Mouse (Mus musculus) mesoderm, embryonic 11.5 days (tissue): ENCODE measurements around the gene Atp6v1e1.
"Not testable (repeated sequence)": the region's sequence is repeated elsewhere in the genome, so short reads cannot be mapped to it uniquely, and the experiment has no call there.

Experiments
- DNase-seq: peaks from one replicate; pipeline ENCODE4 v3.0.0-alpha.2; 2012; ENCODE audit warnings: low read depth, low spot score

Gene Atp6v1e1

DNA sequence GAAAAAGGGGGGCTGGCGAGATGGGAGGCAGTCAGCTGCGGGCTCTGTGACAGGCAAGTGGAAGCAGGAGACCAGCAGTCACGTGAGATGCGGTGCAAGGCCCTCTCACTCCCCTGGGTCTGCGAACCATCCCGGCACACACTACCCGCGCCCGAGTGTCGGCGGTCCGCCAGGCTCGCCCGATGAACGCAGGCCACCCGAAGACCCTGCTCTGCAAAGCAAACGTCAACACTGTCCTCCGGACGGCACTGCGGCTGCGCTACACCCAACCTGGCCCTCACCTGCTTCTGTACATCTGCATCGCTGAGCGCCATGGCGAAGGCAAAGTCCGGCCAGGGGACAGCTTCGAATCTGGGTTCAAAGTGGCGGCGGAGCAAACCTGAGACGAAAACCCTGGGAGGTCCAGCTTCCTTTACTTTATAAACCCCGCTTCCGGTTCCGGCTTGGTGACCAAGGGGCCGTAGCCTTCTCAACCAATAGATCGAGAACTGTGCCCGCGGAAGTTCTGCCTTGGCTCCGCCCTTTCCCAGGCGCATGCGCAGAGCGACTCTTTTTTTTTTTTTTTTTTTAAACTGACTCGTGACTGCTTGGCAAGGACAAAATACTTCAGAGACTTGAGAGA, at the start of gene Atp6v1e1:
Gene Atp6v1e1, minus strand, starts transcription at position 487 of the 622 bp plus-strand sequence.
- peak; percentile 98 for DNase-seq

DNA sequence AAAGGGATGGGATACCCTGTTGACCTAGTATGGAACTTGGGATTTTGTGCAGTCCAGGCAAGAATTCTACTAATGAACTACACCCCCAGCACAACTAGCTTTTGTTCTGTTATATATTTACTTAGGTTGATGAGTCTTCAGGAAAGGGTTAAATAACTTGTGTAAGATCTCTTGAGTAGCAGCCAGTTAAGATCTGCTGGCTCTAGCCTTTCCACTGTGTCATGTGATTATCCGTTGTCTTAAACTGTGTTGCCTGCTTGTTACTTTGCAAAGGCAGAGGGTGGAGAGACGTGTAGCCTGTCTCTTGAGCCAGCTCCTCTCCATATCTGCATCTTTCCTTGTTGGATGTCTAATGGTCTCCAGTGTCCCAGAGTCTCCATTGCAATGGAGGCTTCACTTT, 48.7 kb upstream of the Atp6v1e1 start:
- DNase-seq, result no peak

DNA sequence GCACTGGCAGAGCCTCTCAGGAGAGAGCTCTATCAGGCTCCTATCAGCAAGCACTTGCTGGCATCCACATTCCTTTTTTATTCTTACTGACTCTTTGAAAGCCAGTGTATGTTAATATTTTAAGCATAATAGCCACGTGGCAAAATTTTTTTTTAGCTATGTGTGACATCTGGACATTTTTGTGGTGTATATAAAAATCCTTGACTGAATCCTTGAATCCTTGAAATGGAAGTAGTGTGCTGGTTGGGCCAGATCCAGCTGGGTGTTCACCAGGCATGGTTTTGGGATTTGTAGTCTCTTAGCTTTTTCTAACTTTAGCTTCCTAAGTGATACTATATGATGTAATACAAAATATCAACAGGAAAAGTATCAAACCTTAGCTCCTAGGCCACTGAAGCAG, 46.2 kb upstream of the Atp6v1e1 start:
- no peak for DNase-seq

DNA sequence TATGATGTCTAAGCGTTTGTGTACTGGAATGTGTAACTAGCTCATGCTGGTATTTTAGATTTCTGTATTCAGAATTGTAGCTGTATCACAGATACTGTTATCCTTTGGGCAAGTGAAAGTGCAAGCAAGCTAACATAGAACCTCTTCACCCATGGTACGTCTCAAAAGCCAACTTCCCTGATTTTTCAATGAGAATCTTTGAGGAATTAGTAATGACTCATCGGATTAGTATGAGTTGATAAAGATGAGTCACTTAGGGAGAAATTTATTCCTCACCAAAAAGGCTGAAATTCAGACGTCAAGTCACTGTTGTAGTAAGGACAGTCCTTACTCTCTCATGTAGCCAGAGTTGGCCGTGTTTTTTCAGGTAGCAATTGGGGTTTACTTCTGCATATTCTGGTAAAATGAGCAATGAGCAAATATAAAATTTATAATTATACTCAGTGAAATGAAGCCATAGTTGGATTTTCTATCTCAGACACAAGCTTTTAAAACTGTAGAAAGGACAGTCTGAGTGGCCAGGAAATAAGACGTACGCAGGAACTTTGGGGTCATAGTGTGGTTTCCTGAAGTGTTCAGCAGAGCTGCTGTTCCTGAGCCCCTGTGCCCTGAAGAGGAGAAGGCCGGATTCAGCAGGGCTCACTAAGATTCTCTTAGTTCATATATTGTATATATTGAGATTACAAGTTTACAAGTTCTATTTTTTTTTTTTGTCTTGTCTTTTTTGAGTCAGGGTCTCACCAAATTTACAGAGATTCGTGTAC, 43.6 kb upstream of the Atp6v1e1 start:
- DNase-seq, result no peak

DNA sequence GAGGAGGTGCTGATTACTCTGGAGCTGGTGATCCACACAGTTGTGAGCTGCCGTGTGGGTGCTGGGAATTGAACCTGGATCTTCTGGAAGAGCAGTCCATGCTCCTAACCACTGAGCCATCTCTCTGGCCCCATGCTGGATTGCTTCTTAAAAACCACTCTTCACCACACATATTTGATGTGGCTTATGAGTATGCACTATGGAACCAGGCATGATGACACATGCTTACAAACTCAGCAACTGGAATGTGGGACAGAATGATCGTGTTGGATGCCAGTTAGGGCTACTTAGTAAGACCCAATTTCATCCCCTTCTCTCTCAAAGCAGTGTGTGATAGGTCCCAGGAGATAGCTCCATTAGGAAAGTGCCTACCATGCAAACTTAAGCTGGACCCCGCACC, 37.5 kb upstream of the Atp6v1e1 start:
- DNase-seq, result no peak

DNA sequence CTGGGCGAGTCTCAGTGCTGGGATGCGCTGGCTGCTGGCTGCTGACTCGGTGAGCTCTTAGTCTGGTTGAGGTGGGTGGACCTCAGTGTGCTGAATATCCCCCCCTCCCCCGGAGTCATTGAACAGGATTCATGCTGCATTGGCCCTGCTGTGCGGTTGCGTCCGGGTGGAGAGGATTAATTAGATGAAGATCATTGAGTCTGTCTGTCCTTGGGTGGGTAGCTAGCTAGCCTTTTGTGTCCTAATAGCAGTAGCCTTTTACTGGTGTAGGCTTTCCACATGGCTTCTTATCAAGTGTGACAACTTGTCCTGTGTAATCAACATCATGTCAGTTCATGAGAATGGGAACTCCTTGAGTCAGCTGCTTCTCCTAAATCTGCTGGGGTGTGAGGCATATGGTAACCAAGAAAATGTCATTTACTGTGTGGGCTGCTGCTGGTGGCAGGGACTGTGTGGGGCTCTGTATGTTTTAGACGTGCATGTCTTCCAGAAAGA, 35.7 kb upstream of the Atp6v1e1 start:
- DNase-seq, result no peak

DNA sequence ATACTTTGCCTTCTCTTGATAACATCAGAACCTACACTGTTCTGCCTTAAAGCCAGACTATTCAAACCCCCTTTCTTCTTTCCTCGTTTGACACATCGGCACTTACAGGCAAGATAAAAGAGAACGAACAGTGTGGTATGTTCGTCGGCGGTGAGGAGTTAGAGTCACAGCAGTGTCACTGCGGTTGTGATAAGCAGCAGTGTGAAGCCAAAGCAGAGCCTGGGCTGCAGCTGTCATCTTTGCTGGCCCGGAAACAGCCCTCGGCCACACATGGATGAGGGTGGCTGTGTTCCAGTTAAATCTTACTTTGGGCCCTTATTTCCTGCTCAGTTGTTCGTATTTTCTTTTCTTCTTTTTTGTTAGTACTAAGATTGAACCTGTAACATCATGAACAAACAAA, 31.8 kb upstream of the Atp6v1e1 start:
- DNase-seq, result no peak

DNA sequence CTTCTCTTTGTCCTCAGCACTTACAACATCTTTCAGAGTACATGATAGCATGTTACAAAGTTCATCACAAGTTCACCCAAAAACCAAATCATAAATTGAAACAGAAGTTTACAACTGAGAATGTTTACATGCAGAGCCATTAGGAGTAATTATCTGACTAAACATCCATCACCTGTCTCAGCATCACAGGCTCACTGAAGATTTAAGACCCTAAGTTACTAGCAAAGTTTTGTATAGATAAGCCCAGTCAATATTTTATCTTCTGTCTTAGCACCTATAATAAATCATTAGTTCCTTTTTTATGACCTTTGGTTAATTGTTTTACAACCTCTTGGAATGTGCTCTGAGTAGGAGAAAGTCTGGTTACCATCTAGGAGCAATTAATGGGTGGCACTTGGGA, 28.1 kb upstream of the Atp6v1e1 start:
- DNase-seq, result not testable (repeated sequence)

DNA sequence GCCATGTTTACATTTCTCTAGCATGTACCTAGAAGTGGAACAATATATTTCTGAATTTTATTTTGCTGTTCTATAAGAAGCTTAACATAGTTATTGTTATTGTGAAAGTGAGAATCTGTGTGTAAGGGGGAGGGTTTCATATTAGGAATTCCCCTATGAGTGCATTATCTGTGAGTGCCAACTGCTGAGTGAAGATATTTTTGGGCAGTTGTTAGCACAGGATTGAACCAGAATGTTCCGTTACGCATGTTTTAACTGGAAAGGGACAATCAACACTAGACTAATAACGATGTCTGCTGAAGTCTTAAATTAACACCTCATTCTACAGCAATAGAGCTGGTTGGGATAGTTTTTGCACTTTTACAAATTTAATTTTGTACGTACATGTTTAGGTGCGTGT, 19.2 kb upstream of the Atp6v1e1 start:
- DNase-seq, result no peak

DNA sequence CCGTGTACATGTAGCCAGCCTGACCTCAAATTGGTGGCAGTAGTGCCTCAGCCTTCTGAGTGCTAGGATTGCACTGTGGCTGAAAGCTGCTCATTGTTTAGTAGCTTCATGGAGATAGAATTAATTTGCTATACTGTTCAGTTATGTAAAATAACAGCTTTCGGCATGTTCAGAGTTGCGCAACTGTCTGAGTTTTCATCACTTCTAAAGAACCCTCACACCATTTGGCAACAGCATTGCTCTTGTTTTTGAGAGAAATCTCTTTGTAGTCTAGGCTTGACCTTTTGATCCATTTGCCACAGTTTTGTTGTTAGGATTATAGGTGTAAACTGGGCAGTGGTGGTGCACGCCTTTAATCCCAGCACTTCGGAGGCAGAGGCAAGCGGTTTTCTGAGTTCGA, 17.7 kb upstream of the Atp6v1e1 start:
- no peak for DNase-seq

DNA sequence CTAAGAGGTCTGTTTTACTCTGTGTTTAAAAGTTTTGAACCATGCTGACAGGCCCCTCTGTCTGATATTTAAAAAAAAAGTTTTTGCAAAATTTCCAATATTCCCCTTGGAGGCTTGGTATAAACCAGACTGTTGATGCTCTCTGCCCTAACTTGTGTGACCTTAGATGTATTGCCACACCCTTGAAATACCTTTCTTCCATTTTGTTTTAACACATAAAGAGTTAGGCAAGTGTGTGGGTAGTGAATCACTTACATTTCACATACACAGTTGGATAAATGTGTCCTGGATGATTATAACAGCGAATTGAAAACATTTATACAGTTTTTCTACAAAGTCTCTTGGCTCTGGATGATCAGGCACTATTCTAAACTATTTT, 14.5 kb upstream of the Atp6v1e1 start:
- no peak for DNase-seq

DNA sequence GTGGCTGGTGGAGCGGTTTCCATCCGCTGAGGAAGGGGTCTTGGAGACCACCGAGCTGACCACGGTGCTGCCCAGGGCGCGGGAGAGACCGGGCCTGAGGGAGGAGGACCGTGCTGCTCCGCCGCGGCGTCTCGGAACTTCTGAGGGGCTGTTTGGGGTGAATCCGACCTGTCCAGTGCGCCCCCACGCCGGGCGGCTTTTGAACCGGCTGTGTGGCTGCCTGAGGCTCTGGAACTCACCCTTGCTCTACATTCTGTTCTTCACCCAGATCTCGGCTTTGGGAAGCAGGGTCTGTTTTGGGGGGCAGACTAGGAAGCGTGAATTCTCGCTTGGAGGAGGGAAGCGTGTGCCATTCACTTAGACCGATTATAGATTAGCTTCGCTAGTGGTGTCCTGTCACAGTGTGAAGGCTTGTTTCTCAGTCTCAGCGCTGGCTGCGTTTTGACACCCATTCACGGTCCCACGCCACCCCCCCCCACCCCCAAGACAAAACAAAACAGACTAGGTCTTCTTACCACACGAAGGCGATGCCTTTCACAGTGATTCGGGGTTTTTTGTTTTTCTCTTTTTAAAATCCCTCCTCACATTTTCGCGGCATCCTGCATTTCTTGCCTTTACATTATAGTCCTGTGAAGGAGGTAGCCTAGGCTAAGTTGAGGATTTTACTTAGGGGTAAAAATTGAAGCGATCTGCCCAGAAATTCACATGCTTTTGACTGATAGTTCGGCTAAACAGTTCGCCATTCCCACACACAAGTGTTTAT, 14.0 kb upstream of the Atp6v1e1 start:
- no peak for DNase-seq

DNA sequence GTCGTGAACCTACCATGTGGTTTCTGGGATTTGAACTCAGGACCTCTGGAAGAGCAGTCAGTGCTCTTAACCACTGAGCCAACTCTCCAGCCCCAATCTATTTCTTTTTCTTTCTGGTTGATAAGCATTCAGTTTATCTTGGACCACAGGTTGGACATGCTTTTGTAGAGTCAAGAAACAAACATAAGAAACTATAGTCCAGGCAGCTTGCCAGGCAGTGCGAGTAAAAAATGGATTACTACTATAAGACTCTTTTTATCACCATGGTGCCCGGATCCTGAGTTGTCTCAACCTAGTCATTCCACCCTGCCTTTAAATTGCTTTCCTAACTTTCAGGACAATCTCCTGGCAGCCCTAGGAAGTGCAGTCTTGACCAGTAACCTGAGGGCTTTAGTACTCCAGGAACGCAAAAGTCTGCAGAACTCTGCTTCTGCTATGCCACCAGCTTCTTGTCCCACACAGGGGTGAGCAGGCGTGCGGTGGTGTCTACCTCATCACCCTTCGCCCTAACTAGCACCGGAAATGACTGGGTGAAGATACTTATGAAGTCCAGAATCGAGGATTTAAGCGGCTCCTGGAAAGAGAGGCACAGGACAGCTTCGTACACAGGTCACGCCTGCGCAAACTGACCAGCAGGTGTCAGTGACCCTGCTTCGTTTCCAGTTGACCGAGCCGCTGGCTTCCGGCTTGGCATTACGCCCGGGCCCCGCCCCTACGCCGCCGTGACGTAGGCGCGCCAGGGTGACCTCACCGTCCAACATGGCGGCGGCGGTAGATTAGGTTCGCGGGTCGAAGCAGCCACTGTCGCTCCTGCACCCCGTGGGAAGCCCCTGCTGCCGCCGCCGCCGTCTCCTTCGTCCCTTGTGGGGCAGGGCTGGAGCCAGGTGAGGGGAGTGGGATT, 13.1 kb upstream of the Atp6v1e1 start, which contains the start of gene Bcl2l13:
Gene Bcl2l13, plus strand, starts transcription at position 739 of the 901 bp plus-strand sequence.
- DNase-seq, result peak; percentile 91

DNA sequence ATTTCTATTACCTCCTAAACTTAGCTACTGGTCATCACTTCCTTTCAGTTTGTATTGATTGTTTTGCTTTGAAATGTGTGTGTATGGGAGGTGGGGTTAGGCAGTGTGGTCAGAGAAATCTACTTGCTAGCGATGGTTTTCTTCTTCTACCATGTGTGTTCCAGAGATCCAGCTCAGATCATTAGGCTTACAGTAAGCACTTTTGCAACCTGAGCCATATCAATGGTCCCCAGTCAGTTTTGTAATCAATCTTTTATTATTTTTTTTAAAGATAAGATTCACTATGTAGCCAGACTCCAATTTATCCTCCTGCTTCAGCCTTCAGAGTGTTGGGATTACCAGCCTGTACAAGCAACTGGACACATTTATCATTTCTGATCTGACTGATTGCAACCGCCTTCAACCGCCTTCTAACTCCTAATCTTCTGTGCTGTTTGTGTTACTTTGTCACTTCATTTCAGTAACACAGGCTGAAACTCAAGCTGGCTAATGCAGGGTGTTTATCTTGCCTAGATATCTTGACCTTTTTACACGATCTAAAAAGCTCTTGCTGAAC, 12.3 kb upstream of the Atp6v1e1 start:
- DNase-seq, result no peak

DNA sequence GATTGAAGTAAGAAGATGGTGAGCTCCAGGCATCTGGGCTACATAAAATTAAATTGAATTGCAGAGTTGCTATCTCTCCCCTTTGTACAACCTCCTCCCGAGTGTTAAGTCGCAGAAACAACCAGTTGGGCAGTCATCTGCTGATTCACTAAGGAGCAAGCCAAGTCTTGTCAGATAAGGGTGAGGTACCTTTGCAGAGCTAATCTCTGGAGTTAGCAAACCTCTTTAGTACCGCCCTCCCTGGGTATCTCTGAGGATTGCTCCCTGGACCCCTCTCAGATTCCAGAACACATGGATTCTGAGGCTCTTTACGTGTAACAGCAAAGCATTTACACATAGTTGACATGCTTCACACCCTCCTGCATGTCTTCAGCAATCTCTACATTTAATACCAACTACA, 9.5 kb upstream of the Atp6v1e1 start:
- DNase-seq, result no peak

DNA sequence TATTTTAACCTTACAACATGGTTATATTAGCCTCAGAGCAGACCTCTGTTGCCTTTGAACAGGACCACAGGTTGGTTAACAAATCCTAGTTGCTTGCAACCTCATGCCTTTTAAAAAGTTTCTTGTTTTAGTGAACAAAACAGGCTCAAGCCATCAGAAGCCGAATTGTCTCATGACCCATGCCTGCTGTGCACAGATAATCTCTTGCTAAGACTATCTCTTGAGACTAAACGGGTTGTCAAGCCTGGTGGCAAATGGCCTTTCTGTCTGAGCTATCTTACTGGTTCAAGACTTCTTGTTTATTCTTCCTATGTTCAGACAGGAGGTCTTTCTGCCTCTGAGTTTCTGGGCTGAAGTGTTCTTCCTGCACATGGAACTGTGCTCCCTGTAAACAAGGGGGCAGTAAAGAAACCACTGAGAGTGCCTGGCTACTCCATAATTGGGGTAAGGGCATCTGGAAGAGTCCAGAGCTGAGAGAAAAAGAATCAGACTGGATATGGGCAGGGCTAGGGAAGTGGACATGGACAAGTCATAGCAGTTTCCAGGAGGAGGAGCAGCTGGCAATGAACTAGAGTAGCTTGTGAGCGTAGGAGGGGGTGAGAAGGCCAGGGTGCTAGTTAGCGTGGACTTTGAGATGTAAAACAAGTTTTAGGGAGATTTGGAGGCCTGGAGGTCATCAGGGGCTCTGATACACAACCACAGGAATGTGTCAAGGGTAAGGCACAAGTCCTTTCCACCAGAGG, 8.4 kb upstream of the Atp6v1e1 start:
- DNase-seq, result no peak

DNA sequence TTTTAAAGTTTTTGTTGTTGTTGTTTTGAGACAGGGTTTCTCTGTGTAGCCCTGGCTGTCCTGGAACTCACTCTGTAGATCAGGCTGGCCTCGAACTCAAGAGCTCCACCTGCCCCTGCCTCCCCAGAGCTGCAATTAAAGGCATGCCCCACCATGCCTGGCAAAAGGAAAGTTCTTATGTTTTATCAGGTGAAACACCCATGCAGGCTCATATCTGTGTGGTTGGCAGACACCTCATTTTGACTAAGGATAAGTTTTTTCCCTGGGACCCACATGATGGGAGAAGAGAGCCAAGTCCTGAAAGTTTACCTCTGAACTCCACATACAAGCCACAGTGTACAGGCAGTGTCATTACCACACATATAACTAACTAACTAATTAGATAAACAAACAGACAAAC, 7.5 kb upstream of the Atp6v1e1 start:
- DNase-seq, result no peak

DNA sequence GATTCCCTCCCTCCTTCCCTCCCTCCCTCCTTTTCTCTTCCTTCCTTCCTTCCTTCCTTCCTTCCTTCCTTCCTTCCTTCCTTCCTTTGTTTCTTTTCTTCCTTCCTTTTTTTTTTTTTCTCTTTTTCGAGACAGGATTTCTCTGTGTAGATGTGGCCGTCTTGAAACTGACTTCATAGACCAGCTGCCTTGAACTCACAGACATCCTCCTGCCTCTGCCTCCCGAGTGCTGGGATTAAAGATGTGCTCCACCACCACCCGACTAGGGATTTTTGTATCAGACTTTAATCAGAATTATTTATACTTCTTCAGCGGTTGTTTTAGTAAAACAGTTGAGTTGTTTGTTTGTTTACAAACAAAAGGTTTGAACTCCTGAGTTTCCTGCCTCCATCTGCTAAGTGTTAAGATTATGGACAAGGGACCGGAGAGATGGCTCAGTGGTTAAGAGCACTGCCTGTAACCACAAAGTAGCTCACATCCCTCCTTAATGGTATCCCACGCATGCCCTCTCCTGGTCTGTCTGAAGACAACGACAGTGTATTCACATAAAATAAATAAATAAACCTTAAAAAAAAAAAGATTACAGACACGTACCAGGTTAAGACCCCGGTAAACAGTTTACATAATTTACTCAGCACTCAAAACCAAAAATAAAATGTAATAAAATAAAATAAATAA, 483 bp upstream of the Atp6v1e1 start:
- DNase-seq, result no peak

DNA sequence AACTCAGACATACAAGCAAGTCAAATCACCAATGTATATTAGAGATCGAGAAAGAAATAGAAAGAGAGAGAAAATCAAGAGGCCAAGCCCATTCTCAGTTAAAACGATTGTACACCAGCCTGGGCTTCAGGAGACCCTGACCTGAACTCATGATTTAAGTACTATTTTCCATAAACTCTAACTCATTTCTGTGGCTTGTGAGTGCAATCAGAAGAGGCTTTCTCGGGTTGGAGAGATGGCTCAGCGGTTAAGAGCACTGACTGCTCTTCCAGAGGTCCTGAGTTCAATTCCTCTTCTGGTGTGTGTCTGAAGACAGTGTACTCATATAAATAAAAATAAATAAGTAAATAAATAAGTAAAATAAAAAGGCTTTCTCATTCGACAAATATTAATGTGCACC, 878 bp downstream of the Atp6v1e1 start:
- no peak for DNase-seq

DNA sequence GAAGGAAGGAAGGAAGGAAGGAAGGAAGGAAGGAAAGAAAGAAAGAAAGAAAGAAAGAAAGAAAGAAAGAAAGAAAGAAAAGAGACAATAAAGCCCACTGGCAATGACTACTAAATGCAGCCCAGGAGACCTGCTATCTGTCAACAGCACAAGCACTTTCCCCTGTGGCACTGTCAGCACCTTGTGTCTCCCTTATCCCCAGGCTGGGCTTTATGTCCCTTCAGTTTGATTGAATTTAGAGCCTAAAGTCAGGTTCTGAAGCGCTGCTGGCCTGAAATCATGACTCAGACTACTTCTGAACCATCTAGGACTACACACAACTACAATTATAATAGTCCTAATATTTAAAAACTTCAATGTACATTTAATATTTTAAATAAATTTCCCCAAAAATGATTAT, 1.7 kb downstream of the Atp6v1e1 start:
- no peak for DNase-seq
